Mouse (Mus musculus) limb, embryonic 10.5 days (tissue): ENCODE results near the gene Morc4. TPM values are rescaled to one million over a fixed set of nuclear protein-coding genes. Genes with fewer than 3 reads are reported as not detected.

Source experiments
- DNase-seq: peaks from one replicate; pipeline ENCODE4 v3.0.0-alpha.2; 2017; ENCODE audit warnings: low spot score
- H3K27ac ChIP-seq: fragments of 300-500 bp; sonication (generic); 2 replicates; pipeline ENCODE4 v1.5.1; 2016; ENCODE audit warnings: mild to moderate bottlenecking
- H3K27me3 ChIP-seq: fragments of 300-500 bp; sonication (generic); 2 replicates; pipeline ENCODE4 v1.6.1; 2016; ENCODE audit warnings: low read depth, mild to moderate bottlenecking; ENCODE audit not compliant: poor library complexity, severe bottlenecking
- H3K36me3 ChIP-seq: fragments of 300-500 bp; sonication (generic); 2 replicates; pipeline ENCODE4 v1.6.1; 2016; ENCODE audit warnings: mild to moderate bottlenecking, moderate library complexity
- H3K4me1 ChIP-seq: fragments of 300-500 bp; sonication (generic); 2 replicates; pipeline ENCODE4 v1.6.1; 2016
- H3K4me3 ChIP-seq: fragments of 300-500 bp; sonication (generic); 2 replicates; pipeline ENCODE4 v1.5.1; 2016; ENCODE audit warnings: mild to moderate bottlenecking, moderate library complexity
- H3K9me3 ChIP-seq: fragments of 300-500 bp; sonication (generic); replicated peaks from 2 replicates; pipeline ENCODE4 v1.6.1; 2016; ENCODE audit warnings: mild to moderate bottlenecking
- WGBS: fragments of 180-500 bp; shearing (Covaris S2); methylation state at CpG from one replicate; pipeline ENCODE4 v1.1.7; 2016; 5-methylcytosine and 5-hydroxymethylcytosine counted together
- polyA plus RNA-seq: library from polyadenylated mRNA; unstranded; fragments of >200 nt; fragmentation: Nextera tagmentation; extraction: Ambion mirVana; gene quantifications from 2 replicates; pipeline ENCODE4 v1.2.1, GENCODE M21; 2016

Gene Morc4
- polyA plus RNA-seq, 1 experiment from 2014 or later: 7.2 TPM

GRCm38 (mm10) chrX:139774309-139775083 lies 97.0 kb downstream of the Morc4 start:
- Histone ChIP-seq H3K27me3 (peaks cover 91% of the 10 kb centered on the region), H3K4me3 (no peak overlapping the region), H3K9me3 (no peaks in the 10 kb centered on the region), H3K4me1 (no peaks in the 10 kb centered on the region), H3K27ac (no peak overlapping the region), H3K36me3 (no peaks in the 10 kb centered on the region)
- peak; percentile 64 for DNase-seq
- WGBS: 25% methylated on average over 18 of the region's 18 CpGs

Other genes starting within 250 kb of the Morc4 start
- gene Tbc1d8b, start 186.7 kb downstream of the Morc4 start, polyA plus RNA-seq: 0.80 and 1.2 TPM in 2 replicates
- gene Gm15013, start 157.2 kb downstream of the Morc4 start, polyA plus RNA-seq: 0.19 and 0.25 TPM in 2 replicates
- not detected in 2 replicates for gene Ripply1, start 89.3 kb downstream of the Morc4 start, polyA plus RNA-seq
- not detected in 2 replicates for gene Cldn2, start 70.8 kb downstream of the Morc4 start, polyA plus RNA-seq
- gene Rbm41, start 126.9 kb upstream of the Morc4 start, polyA plus RNA-seq: 5.2 and 6.4 TPM in 2 replicates
- gene Nup62cl, start 191.0 kb upstream of the Morc4 start, polyA plus RNA-seq: 2.3 and 3.8 TPM in 2 replicates
- gene Pih1h3b, start 191.2 kb upstream of the Morc4 start, polyA plus RNA-seq: not detected in 2 replicates